Mouse (Mus musculus) left cerebral cortex, adult 2 months (tissue): ENCODE measurements at regions not wholly inside any gene's neighbourhood (a gene's known extent, or its start where the extent isn't known, plus 50 kb on each side); places are given as distances from the start of the nearest gene placed in this dataset.
A peak's percentile ranks its signal among the peaks of the same experiment; 100 is the strongest.

Experiments
- DNase-seq, 2 experiments: peaks; one replicate each; pipeline ENCODE4 v3.0.0; 2021 to 2022; ENCODE audit warnings: low spot score in 2 of 2, mixed read lengths in 1 of 2; ENCODE audit errors: extremely low spot score in 1 of 2
- H3K27ac ChIP-seq: fragments of 200-600 bp; 2 replicates; pipeline ENCODE4 v1.8.1; 2022
- H3K4me3 ChIP-seq: fragments of 200-600 bp; 2 replicates; pipeline ENCODE4 v1.8.1; 2022
- CTCF ChIP-seq: fragments of 200-600 bp; IDR thresholded peaks from 2 replicates; pipeline ENCODE4 v1.8.1; 2022; ENCODE audit warnings: antibody characterized with exemption, mild to moderate bottlenecking, moderate library complexity
- intact Hi-C: fragments of 180-260 bp; cut with DNase I; formaldehyde crosslinking; loops from one replicate; pipeline ENCODE4 v1.15.1; 2025

DNA sequence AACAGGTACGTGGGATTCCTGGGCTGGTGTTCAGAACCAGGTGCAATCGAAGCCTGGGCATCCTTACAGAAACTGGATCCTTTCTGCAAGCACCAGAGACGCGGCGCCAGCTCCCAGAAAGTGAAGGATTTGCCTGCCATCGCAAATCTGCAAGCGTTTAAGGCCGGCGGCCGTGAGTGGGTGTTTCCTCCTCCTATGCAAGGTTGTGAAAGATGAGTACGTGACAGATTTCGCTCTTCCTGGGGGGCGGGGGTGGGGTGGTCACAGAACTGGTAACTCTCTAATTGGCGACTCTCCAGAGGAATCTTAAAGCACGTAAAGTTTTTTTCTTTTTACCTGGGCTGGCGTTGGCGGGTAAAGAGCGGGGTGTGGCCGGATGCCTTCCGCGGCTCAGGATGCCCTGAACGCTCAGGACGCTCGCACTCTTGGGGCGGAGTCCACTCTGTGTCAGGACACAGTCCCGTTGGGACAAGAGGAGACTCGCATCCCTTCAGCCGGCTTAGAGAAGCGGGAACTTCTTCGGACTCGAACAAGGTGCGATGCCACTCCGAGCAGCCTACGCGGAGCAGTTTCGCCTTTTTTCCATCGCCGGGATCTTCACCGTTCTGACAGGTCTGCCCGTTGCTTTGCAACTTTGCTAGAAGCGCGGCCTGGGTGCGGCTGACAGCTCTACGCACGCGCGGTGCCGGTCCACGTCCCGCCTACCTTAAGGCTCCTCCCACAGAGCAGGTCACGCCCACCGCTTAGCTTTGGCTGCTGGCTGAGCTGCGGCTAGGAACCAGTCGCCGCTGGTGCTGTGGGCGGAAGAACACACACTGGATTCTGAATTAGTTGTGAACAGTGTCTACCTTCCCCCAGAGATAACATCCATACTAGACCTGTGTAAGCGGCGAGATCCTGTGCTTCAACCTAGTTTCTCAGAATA lies 141.4 kb upstream of the Ccdc54 start:
- Histone ChIP-seq H3K27ac (peak overlapping the region; percentile 72), H3K4me3 (peak overlapping the region; percentile 84)
- no peak for TF ChIP-seq CTCF
- DNase-seq = peak; percentile 85 to 86
- intact Hi-C loops = loop anchor here (1.0 to 2.0 kb wide), 2 partner anchors 203 to 302 kb away; no protein-coding TSS in a partner anchor

GRCm38 (mm10) chr16:50729341-50729740 lies 138.4 kb upstream of the Ccdc54 start:
- intact Hi-C loops = no loop called here
- TF ChIP-seq CTCF = no peak
- no peak for DNase-seq
- Histone ChIP-seq H3K27ac (no peak overlapping the region), H3K4me3 (no peak overlapping the region)

DNA sequence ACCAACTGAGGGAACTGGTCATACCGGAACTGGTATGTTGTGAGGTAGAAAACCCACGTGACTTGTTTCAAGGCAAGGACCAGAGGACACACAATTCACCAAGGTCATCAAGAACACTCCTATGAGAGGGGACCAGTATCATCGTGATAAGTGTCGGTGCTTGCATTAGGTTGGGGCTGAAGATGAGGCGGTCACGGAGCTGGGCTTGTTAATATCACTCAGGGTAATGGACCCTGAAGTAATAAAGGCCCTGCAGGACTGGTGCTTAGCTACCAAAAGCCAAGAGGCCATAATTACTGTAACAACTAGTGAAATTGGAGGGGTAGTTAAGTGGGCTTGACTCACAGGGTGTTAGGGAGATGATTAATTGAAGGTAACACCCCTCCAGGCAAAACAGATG lies 132.2 kb upstream of the Ccdc54 start:
- Histone ChIP-seq H3K4me3 (no peak overlapping the region), H3K27ac (no peak overlapping the region)
- intact Hi-C loops = no loop called here
- no peak for TF ChIP-seq CTCF
- no peak for DNase-seq

- peak; percentile 32 to 57 for DNase-seq
Measured at GRCm38 (mm10) chr16:50717306-50718017, 126.5 kb upstream of the Ccdc54 start.

GRCm38 (mm10) chr16:50709727-50710126 lies 118.8 kb upstream of the Ccdc54 start:
- intact Hi-C loops = no loop called here
- H3K27ac ChIP-seq = no peak overlapping the region
- H3K4me3 ChIP-seq = no peak overlapping the region
- no peak for DNase-seq
- no peak for TF ChIP-seq CTCF

More at GRCm38 (mm10) chr16:50717306-50718017, 126.5 kb upstream of the Ccdc54 start:
- no peak overlapping the region for H3K4me3 ChIP-seq
- TF ChIP-seq CTCF = peak; percentile 38
- intact Hi-C loops = no loop called here
- no peak overlapping the region for H3K27ac ChIP-seq

DNA sequence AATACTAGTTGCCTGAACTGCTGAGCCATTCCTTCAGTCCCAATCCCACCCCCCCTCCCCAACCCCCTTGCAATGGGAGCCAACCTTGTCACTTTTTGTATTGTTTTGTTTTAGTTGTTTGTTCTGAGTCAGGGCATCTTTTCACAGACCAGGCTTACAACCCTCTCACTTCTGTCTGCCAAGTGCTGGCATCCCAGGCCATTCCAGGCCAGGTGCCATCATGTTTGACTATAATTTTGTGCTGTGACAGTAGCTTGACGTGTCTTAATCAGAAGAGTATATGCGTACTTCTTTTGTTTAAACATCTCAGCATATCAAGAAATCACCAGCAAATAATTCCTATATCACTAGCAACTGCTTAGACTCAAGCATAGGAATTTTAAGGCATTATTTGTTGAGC lies 117.0 kb upstream of the Ccdc54 start:
- Histone ChIP-seq H3K4me3 (no peak overlapping the region), H3K27ac (no peak overlapping the region)
- TF ChIP-seq CTCF = no peak
- intact Hi-C loops = no loop called here
- DNase-seq = no peak

DNA sequence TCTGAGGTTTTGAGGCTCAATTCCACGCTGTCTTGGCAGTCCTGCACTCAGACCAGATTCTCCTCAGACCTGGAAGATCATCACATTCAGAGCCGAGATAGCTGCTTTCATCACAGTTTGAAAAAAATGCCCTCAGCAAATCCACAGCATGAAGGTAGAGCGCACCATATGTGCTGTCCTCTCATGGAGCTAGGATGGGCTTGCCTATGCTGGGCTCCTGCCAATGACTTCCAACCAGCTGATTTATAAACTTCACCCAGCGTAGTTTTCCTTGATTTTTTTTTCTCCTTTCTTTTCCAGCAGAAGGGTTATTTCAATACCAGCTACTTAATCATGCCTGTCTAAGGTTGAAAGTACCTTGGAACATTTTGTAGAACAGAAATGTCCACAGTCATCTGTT lies 115.0 kb upstream of the Ccdc54 start:
- no peak for DNase-seq
- no peak for TF ChIP-seq CTCF
- intact Hi-C loops = no loop called here

GRCm38 (mm10) chr16:50700811-50701517 lies 110.0 kb upstream of the Ccdc54 start:
- intact Hi-C loops = no loop called here
- no peak overlapping the region for H3K27ac ChIP-seq
- no peak overlapping the region for H3K4me3 ChIP-seq
- no peak for TF ChIP-seq CTCF
- no peak for DNase-seq

More for the DNA sequence above, 115.0 kb upstream of the Ccdc54 start:
- H3K4me3 ChIP-seq = no peak overlapping the region
- no peak overlapping the region for H3K27ac ChIP-seq

- H3K4me3 ChIP-seq = no peak overlapping the region
- no peak overlapping the region for H3K27ac ChIP-seq
- no peak for TF ChIP-seq CTCF
- no peak for DNase-seq
- intact Hi-C loops = no loop called here
Measured at GRCm38 (mm10) chr16:50700123-50700522, 109.2 kb upstream of the Ccdc54 start.

DNA sequence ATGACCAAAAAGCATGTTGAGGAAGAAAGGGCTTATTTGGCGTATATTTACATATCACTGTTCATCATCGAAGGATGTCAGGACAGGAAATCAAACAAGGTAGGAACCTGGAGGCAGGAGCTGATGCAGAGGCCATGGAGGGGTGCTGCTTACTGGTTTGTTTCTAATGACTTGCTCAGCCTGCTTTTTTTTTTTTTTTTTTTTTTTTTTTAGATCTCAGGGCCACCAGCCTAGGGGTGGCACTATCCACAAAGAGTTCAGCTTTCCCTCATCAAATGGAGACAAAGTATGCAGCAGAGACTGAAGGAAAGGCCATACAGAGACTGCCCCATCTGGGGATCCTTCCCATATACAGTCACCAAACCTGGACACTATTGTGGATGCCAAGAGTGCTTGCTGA lies 106.8 kb upstream of the Ccdc54 start:
- Histone ChIP-seq H3K27ac (no peak overlapping the region), H3K4me3 (no peak overlapping the region)
- intact Hi-C loops = no loop called here
- no peak for TF ChIP-seq CTCF
- no peak for DNase-seq

GRCm38 (mm10) chr16:50696052-50696451 lies 105.1 kb upstream of the Ccdc54 start:
- no peak for DNase-seq
- intact Hi-C loops = no loop called here
- Histone ChIP-seq H3K4me3 (no peak overlapping the region), H3K27ac (no peak overlapping the region)
- TF ChIP-seq CTCF = no peak

- no peak for TF ChIP-seq CTCF
- Histone ChIP-seq H3K27ac (no peak overlapping the region), H3K4me3 (no peak overlapping the region)
- intact Hi-C loops = no loop called here
- no peak for DNase-seq
Measured at GRCm38 (mm10) chr16:50694045-50694444, 103.1 kb upstream of the Ccdc54 start.
